Mouse (Mus musculus): ENCODE data around the gene L3mbtl3.

DNA sequence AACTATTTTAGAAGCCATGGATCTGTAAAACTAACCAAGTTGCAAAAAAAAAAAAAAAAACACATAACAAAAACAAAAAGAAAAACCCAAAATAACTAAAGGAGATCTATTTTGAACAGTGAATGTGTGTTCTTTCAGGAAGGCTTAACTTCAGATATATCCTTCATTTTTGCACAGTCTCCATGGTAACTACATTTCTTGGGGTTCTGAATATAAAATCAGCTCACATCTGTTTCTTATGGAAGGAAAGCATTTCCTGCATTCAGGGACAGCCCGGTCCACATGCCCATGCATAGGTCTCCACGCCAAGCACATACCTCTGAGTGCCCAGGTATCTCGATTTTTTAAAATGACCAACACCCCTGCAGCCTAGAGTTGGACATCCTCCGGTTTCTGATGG lies 73.4 kb downstream of the L3mbtl3 start:
- TF ChIP-seq ZKSCAN1 (IDR thresholded peaks at IDR 0.05; ENCODE audit: borderline replicate concordance, low read depth, low read length): no peak
- no peak for TF ChIP-seq CHD2 (IDR thresholded peaks at IDR 0.05; ENCODE audit: low read length)
- no peak for TF ChIP-seq EP300 (IDR thresholded peaks at IDR 0.05; ENCODE audit: low read length)
- TF ChIP-seq POLR2AphosphoS2 (IDR thresholded peaks at IDR 0.05; ENCODE audit: low read depth, low read length): no peak
- no peak for TF ChIP-seq CTCF (conservative IDR thresholded peaks at IDR 0.05 in 1 of 2, IDR thresholded peaks at IDR 0.05 in 1 of 2; ENCODE audit: low read depth in 2 of 2, low read length in 2 of 2)
- TF ChIP-seq POLR2A (IDR thresholded peaks at IDR 0.05; ENCODE audit: low read depth, low read length): no peak
- no peak for TF ChIP-seq USF2 (conservative IDR thresholded peaks at IDR 0.05; ENCODE audit: low read depth, low read length)
- no peak for TF ChIP-seq JUND (conservative IDR thresholded peaks at IDR 0.05; ENCODE audit: low read depth, low read length)
- TF ChIP-seq BHLHE40 (IDR thresholded peaks at IDR 0.05; ENCODE audit: low read depth, low read length): no peak
- TF ChIP-seq ETS1 (conservative IDR thresholded peaks at IDR 0.05; ENCODE audit: low read depth, low read length): no peak
- no peak for TF ChIP-seq PAX5 (IDR thresholded peaks at IDR 0.05; ENCODE audit: low read length)
- TF ChIP-seq ZC3H11A (IDR thresholded peaks at IDR 0.05; ENCODE audit: low read depth, low read length): no peak
